Mouse (Mus musculus) layer of hippocampus, postnatal 10 days (tissue): ENCODE data around the gene Clec3b. TPM values are rescaled to one million over a fixed set of nuclear protein-coding genes. Genes with fewer than 3 reads are reported as not detected.

Experiments
- DNase-seq, 2 experiments: peaks; one replicate each; pipeline ENCODE4 v3.0.0; 2021; ENCODE audit warnings: low spot score in 2 of 2
- total RNA-seq, 2 experiments: library from RNA; stranded (reverse); gene quantifications; 2 replicates each; pipeline ENCODE4 v1.2.3; 2021

Clec3b gene
- total RNA-seq, 2 experiments from 2014 or later = 7.2 to 7.4 TPM

GRCm38 (mm10) chr9:123153121-123153520 lies 2.4 kb downstream of the Clec3b start:
- DNase-seq = no peak

GRCm38 (mm10) chr9:123156910-123157361 lies 6.2 kb downstream of the Clec3b start:
- peak; percentile 54 to 68 for DNase-seq

DNA sequence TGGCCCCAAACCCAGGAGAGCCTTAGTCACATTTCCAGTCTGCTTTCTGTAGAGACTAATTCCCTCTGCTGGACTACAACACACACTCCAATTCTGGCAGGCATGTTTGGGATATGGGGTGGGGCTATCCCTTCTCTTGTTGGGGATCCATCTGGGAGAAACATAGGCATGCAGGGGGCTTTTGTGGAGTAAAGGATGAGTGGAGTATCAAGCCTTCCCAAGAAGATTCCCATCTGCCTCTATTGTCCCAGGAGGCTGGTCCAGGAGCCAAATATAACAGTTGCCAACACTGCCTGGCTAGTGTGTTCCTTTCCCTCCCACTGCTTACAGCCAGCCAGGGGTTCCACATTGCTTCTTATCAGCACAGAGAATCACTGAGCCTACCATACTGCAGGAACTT lies 7.0 kb downstream of the Clec3b start:
- DNase-seq = peak; percentile 18 to 27

- peak; percentile 15 to 52 for DNase-seq
These were observed 7.5 kb downstream of the Clec3b start for GRCm38 (mm10) chr9:123158125-123158836.

DNA sequence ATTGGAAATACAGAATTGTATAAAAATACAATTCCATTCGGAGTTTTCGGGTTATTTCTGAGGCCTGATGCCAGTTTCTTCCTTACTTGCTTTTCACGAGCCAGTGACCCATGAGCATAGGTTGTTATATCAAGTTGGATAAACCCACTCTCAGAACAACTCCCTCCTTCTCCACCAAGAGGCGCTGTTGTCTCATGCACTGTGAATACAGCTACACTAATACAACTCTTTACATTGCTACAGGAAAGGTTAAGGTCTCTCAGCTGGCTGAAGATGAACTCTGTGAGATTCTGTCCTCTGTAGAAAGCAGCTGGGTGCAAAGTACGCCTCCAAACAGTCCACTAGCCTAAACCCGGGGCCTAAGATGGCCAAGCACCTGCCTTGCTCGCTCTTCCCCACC lies 8.6 kb downstream of the Clec3b start:
- peak; percentile 72 to 79 for DNase-seq

- DNase-seq = no peak
These were observed 11.0 kb downstream of the Clec3b start for GRCm38 (mm10) chr9:123161792-123162191.

GRCm38 (mm10) chr9:123162985-123163694 lies 12.4 kb downstream of the Clec3b start:
- no peak for DNase-seq

DNA sequence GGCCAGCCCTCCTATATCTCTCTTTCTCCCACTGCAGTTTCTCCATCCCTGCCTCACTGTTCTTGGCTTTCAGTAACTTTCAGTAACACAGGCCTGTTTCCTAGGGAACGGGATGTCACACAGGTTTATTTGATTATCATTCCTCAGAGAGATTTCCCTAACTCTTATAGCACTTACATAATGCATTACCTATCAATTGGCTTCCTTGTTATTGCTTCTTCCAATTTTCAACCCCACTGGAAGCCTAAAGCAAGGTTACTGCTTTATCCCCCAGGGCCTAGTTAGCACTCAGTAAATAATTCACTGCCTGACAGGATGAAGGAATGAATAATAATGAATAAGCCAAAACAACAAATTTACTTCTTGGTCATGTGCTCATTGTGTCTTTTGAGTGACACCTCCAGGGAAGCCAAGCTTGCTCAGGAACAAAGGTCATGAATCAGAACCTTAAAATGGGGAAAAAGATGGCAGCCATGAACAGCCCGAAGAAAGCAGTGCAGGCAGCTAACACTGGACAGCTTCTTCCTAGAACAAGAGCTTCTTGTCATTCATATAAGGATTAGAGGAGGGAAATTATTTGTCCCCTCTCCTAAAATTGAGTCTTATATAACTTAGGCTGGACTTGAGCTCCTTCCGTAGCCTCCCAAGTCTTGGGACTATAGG lies 15.2 kb downstream of the Clec3b start:
- DNase-seq = no peak

DNA sequence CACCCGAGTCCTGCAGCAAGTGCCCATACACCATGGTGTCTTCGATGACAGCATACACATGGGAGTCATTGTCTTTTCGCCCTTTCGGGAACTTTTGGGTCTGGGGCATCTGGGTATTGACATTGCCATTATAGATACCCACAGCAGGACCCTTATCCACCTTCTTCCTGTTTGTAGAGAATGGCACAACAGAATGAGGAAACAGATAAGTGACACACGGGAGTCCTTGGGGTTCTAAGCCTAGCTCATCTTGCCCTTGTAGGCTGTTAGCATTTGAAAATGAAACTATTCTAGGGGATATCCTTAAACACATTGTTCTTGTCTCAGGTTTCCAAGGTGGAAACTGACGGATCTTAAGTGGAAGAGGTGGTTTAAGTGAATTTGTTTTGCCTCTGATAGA lies 23.0 kb downstream of the Clec3b start:
- no peak for DNase-seq

DNA sequence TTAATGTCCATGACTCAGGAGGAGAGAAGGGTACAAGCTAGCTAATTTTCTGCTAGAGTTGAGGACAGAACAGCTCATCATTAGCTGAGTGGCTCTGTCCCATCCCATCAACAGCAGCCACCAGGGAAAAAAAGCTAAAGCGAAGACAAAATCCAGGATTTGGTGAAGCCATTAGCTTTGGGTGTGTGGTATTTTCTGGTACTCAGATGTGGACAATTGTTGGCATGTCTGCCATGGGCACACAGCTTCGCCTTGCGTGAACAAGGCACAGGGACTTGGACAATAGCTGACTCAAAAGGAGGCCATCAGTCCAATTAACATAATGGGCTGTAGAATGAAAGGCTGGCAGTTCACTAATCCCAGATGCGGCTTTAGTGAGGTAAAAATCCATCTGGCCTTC lies 23.6 kb downstream of the Clec3b start:
- DNase-seq = no peak

- no peak for DNase-seq
These were observed 26.8 kb downstream of the Clec3b start for GRCm38 (mm10) chr9:123177380-123178048.

- no peak for DNase-seq
These were observed 29.3 kb downstream of the Clec3b start for GRCm38 (mm10) chr9:123180003-123180402.

DNA sequence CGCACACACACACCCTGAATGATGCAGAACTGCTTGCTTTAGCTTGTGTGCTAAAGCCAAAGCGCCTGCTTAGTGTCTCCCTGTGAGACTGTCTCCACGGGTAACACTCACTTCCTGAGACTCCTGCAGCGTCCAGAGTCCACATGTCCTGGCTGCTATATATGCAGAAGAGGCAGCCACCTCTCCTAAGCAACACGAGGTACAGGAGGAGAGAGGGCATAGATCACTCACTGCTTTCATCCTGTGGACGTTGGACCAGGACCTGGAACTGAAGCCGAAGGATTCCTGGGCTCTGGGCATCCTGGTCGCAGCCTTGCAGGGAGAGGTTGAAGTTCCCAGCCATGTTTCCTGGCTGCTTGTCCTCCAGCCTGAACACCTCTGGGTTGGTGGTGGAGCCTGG lies 32.5 kb downstream of the Clec3b start:
- no peak for DNase-seq

DNA sequence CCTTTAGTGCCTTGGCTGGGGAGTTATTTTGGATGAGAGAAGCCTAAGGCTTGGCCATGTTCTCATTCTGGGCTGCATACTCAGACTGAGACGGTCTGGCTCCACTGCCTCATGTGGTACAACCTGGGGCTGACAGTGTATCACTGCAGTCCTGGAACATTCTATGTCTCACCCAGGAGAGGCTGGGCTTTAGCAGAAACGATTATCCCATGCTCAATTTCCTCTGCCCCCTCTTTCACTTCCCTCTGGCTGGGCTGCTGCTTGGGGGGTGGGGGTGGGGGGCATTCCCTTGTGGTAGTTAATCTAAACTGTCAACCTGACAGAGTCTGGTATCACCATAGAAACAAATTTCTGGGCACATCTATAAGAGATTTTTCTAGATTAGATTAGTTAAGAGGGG lies 34.8 kb downstream of the Clec3b start:
- DNase-seq = no peak

DNA sequence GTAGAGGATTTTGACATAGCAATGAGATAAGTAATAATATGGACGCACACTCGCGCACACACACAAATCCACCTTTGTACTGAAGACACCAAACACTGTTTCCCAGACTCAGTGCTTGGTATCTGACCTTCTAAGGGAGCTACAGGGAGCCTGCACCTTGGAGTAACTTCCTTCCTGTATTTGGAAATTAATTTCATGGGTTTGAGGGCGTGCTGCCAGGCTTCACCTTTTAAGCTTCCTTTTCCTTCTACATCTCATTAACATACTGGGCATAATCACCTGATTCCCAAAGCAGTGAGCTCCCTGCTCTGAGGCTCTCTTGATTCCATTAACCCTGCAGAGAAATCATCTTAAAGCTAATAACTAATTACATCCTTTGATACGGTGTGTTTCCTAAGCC lies 35.4 kb downstream of the Clec3b start:
- DNase-seq = no peak

DNA sequence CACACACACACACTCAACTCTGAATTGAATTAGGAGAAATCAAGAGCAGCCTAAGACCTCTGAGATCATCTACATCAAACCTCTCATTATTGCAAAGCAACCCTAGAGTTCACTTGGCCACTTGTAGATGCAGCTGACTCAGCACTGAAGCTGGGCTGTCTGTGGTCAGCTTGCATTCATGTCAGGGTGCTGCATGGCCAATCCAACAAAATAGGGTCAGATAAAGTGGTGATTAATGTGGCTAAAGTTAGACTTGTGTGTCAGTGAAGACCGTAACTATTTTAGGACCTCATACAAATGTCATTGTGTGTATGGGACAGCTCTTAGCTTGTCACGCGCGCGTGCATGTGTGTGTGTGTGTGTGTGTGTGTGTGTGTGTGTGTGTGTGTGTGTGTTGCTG lies 36.8 kb downstream of the Clec3b start:
- no peak for DNase-seq

DNA sequence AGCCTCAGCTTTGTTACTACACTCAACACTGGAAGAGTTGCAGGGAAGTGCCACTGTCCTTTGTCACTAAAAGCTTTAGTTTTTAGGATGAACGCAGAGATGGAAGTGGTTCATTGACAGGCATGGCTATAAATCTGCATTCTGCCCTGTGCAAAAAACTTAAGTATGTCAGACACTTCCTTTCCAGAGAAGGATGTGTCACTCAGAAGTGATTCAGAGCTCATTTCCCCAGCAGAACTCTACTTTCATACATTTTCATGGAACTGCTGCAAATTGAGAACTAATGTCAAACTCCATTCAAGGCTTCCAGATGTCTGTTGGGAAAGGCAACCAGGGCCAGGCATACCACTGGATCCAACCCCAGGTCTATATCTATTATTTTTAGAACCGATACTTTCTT lies 37.5 kb downstream of the Clec3b start:
- DNase-seq = no peak

GRCm38 (mm10) chr9:123200116-123200515 lies 49.4 kb downstream of the Clec3b start:
- DNase-seq = no peak

DNA sequence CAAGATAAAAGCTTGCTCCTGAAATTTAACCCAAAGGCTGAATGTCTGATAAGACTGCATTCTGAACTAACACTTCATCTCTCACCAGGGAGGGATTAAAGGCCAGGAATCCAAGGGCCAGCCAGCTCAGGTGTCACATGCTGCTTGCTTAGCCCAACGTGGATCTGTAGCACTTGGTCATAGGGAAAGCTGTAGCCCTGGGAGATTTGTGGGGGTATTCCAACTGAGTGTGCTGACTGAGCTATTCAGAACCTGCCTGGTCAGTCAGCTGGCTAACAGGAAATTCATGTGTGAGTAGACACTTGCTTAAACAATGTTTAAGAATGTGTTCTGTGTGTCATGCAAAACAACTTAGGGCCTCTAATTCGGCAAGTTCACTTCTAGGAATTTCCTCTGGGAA lies 55.8 kb downstream of the Clec3b start:
- DNase-seq = no peak

DNA sequence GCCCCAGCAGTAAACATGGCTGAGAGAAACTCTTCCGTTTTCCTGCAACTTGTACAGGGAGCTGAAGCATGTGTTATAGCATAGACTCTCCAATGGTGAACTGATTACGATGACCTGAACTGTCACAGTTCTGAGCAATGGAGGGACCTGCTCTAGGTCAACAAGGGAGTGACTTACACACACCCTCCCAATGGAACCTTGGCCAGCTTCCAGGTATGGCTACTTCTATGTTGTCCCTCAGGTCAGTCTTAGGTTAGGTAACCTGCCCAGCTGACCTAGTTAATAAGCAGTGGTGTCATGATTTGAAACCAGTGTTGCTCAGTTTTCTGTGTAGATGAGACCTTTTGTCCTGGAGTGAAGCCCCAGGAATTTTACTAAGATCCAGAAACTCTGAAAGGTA lies 56.2 kb downstream of the Clec3b start:
- DNase-seq = no peak
